Mouse (Mus musculus) left cerebral cortex, postnatal 36 days (tissue): ENCODE results near the gene Gm7075. TPM values are rescaled to one million over a fixed set of nuclear protein-coding genes. Genes with fewer than 3 reads are reported as not detected.
A peak's percentile ranks its signal among the peaks of the same experiment; 100 is the strongest.

ENCODE experiments used
- DNase-seq, 2 experiments: peaks; one replicate each; pipeline ENCODE4 v3.0.0; 2021 to 2022; ENCODE audit warnings: low spot score in 2 of 2, mixed read lengths in 1 of 2
- intact Hi-C: fragments of 180-260 bp; cut with DNase I; formaldehyde crosslinking; loops from one replicate; pipeline ENCODE4 v1.15.1; 2025
- total RNA-seq, 2 experiments: library from RNA; stranded (reverse); gene quantifications; 2 replicates each; pipeline ENCODE4 v1.2.3; 2021

Gene Gm7075
- total RNA-seq, 2 experiments from 2014 or later, result not detected

DNA sequence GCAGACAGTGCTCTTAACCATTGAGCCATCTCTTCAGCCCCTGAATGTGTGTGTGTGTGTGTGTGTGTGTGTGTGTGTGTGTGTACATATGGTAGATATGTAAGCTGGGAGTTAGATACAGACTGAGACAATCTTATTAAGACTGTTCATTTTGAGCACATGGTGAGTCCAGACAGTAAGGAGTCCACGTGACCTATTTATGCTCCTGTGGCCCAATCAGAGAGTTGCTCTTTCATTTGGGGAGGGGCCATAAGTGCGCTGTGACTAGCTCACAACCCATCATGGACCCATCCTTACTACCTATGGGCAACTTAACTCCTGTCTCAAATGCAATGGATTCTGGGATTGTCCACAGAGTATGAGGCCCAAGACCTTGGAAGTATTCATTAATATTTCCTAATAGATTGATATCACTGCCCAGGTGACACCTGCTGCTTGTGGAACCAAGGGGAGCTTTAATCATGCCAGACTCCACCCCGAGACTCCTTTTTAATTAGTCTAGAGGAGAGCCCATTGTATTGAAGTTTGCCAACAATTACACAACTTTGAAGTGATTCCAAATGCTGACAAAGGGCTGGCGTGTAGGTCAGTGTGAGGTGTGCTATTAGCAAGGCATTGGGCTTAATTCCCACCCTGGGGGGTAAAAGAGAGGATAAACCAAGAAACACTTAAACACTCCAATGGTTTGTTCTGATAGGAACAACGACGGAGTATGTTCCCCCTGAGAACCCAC lies 42.5 kb downstream of the Gm7075 start:
- DNase-seq, result no peak
- intact Hi-C loops, result loop anchor here (5.0 kb wide), 1 partner anchor 57 kb away; no protein-coding TSS in a partner anchor

- intact Hi-C loops, result loop anchor here (5.0 kb wide), 1 partner anchor 55 kb away; no protein-coding TSS in a partner anchor
- DNase-seq, result peak; percentile 40 to 60
These were observed 44.1 kb downstream of the Gm7075 start for GRCm38 (mm10) chr10:63377468-63377867.

GRCm38 (mm10) chr10:63376303-63376702 lies 45.3 kb downstream of the Gm7075 start:
- intact Hi-C loops, result loop anchor here (5.0 kb wide), 1 partner anchor 54 kb away; no protein-coding TSS in a partner anchor

More at GRCm38 (mm10) chr10:63376303-63376702, 45.3 kb downstream of the Gm7075 start:
- DNase-seq, result no peak

Other genes starting within 250 kb of the Gm7075 start
- 1 to 10 TPM; 2.9 to 5.0 TPM for gene Mypn, start 217.8 kb downstream of the Gm7075 start, total RNA-seq
- 10 to 100 TPM; 43.1 to 49.0 TPM for gene Herc4, start 178.0 kb downstream of the Gm7075 start, total RNA-seq
- 10 to 100 TPM; 12.4 to 16.1 TPM for gene Sirt1, start 40.1 kb downstream of the Gm7075 start, total RNA-seq
- 10 to 100 TPM; 21.7 to 22.0 TPM for gene Dnajc12, start 39.3 kb downstream of the Gm7075 start, total RNA-seq
- gene Ctnna3, start 8.3 kb upstream of the Gm7075 start, total RNA-seq, result 1 to 10 TPM; 1.8 to 2.7 TPM